Mouse (Mus musculus): ENCODE data around the gene Lman2. TPM values are rescaled to one million over a fixed set of nuclear protein-coding genes. Genes with fewer than 3 reads are reported as not detected.

Lman2 gene
- polyA plus RNA-seq, 1 experiment from 2014 or later: 113 TPM

DNA sequence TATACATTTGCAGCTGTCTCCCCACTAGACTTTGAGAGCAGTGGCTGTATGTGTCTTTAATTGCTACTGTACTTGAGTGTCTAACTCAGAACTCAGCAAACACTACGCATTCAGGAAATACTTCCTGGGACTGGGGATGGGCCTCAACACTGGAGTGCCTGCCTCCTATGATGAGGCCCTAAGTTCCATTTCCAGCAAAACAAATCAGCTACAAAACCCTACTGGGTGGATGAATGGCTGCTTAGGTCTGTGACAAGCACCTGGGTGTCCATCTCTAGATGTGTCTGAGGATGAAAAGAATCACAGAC lies 37.4 kb upstream of the Lman2 start:
- Histone ChIP-seq H3K27ac (ENCODE audit: low read length) (peak overlapping the region; percentile 66), H3K9ac (ENCODE audit: low read length) (no peak overlapping the region), H3K4me1 (ENCODE audit: control insufficient read depth, insufficient read depth, low read length) (0 out of 2 replicates have a peak, but pooled peaks cover 3% of the 10 kb centered on the region), H3K36me3 (ENCODE audit: control insufficient read depth, insufficient read depth, low read length) (no peaks in the 10 kb centered on the region), H3K4me3 (replicated peaks; ENCODE audit: low read length) (no peak overlapping the region), H3K27me3 (ENCODE audit: control insufficient read depth, insufficient read depth, low read length) (no peaks in the 10 kb centered on the region), H3K9me3 (replicated peaks; ENCODE audit: control insufficient read depth, low read length) (no peaks in the 10 kb centered on the region), H3K4me2 (ENCODE audit: low read depth, low read length) (no peak overlapping the region)
- WGBS: 48% methylated on average over 1 of the region's 1 CpGs
- ATAC-seq (ENCODE audit: insufficient read depth, low FRiP score): 0 out of 2 replicates have a peak, but pooled peaks have one; percentile 6

GRCm38 (mm10) chr13:55399300-55400038 lies 36.9 kb upstream of the Lman2 start:
- 0 out of 2 replicates have a peak, but pooled peaks cover 3% of the 10 kb centered on the region for H3K4me1 ChIP-seq (ENCODE audit: control insufficient read depth, insufficient read depth, low read length)
- no peak overlapping the region for H3K4me2 ChIP-seq (ENCODE audit: low read depth, low read length)
- H3K9me3 ChIP-seq (replicated peaks; ENCODE audit: control insufficient read depth, low read length): no peaks in the 10 kb centered on the region
- 53% methylated on average over 5 of the region's 5 CpGs for WGBS
- ATAC-seq (ENCODE audit: insufficient read depth, low FRiP score): peak; percentile 74; the same call in 1 of the 2 replicates
- no peak overlapping the region for H3K4me3 ChIP-seq (replicated peaks; ENCODE audit: low read length)
- H3K27ac ChIP-seq (ENCODE audit: low read length): peak overlapping the region; percentile 80
- H3K27me3 ChIP-seq (ENCODE audit: control insufficient read depth, insufficient read depth, low read length): no peaks in the 10 kb centered on the region
- H3K9ac ChIP-seq (ENCODE audit: low read length): no peak overlapping the region
- no peaks in the 10 kb centered on the region for H3K36me3 ChIP-seq (ENCODE audit: control insufficient read depth, insufficient read depth, low read length)

DNA sequence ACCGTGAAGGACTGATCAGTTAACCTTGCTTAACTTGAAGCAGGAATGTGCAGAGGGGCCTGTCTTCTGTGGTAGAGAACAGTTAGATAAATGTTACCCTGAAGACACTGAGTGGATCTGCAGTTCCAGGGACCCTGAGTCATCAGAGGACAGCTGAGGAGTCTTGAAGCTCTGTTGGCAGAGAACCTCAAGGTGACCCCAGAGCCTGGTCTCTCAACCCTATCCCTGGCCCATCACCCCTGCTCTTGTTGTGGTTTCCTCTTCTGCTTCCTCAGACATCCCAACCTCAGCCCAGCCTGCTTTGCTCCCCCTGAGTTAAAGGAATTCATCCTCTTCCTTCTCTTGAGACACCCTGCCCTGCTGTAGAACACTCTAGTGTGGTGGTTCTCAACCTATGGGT lies 35.5 kb upstream of the Lman2 start, which contains the start of gene Slc34a1:
Gene Slc34a1, plus strand, starts transcription at position 100 of the 400 bp plus-strand sequence.
- H3K9ac ChIP-seq (ENCODE audit: low read length): no peak within 1 kb of the TSS
- H3K4me3 ChIP-seq (replicated peaks; ENCODE audit: low read length): no peak within 1 kb of the TSS
- 73% methylated on average over 1 of the region's 1 CpGs for WGBS
- H3K4me1 ChIP-seq (ENCODE audit: control insufficient read depth, insufficient read depth, low read length): 0 out of 2 replicates have a peak, but pooled peaks cover 3% of the 10 kb centered on the region
- no peak within 1 kb of the TSS for H3K4me2 ChIP-seq (ENCODE audit: low read depth, low read length)
- no peaks in the 10 kb centered on the region for H3K36me3 ChIP-seq (ENCODE audit: control insufficient read depth, insufficient read depth, low read length)
- no peak for ATAC-seq (ENCODE audit: insufficient read depth, low FRiP score)
- no peaks in the 10 kb centered on the region for H3K9me3 ChIP-seq (replicated peaks; ENCODE audit: control insufficient read depth, low read length)
- no peak within 1 kb of the TSS for H3K27ac ChIP-seq (ENCODE audit: low read length)
- no peaks in the 10 kb centered on the region for H3K27me3 ChIP-seq (ENCODE audit: control insufficient read depth, insufficient read depth, low read length)

DNA sequence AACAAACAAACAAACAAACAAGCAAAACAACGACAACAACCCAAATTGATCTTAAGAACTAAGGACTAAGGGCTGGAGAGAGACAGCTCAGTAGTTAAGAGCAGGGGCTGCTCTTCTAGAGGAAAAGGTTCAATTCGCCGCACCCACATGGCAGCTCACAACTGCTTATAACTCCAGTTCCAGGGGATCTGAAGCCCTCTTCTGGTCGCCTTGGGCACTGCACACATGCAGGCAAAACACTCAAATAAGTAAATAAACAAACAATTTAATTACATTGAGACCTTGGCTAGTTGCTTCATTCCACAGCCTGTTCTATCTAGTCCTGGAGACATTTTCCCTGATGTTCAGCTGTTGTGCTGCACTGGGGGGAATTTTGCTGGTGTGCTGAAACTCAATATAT lies 30.4 kb upstream of the Lman2 start:
- Histone ChIP-seq H3K9ac (ENCODE audit: low read length) (no peak overlapping the region), H3K4me2 (ENCODE audit: low read depth, low read length) (no peak overlapping the region), H3K36me3 (ENCODE audit: control insufficient read depth, insufficient read depth, low read length) (no peaks in the 10 kb centered on the region), H3K27me3 (ENCODE audit: control insufficient read depth, insufficient read depth, low read length) (no peaks in the 10 kb centered on the region), H3K4me1 (ENCODE audit: control insufficient read depth, insufficient read depth, low read length) (no peaks in the 10 kb centered on the region), H3K4me3 (replicated peaks; ENCODE audit: low read length) (no peak overlapping the region), H3K9me3 (replicated peaks; ENCODE audit: control insufficient read depth, low read length) (no peaks in the 10 kb centered on the region), H3K27ac (ENCODE audit: low read length) (no peak overlapping the region)
- WGBS: 68% methylated on average over 4 of the region's 4 CpGs
- no peak for ATAC-seq (ENCODE audit: insufficient read depth, low FRiP score)

- WGBS: 67% methylated on average over 1 of the region's 1 CpGs
- ATAC-seq (ENCODE audit: insufficient read depth, low FRiP score): no peak
- Histone ChIP-seq H3K36me3 (ENCODE audit: control insufficient read depth, insufficient read depth, low read length) (no peaks in the 10 kb centered on the region), H3K4me2 (ENCODE audit: low read depth, low read length) (no peak overlapping the region), H3K9me3 (replicated peaks; ENCODE audit: control insufficient read depth, low read length) (no peaks in the 10 kb centered on the region), H3K4me3 (replicated peaks; ENCODE audit: low read length) (no peak overlapping the region), H3K27ac (ENCODE audit: low read length) (no peak overlapping the region), H3K27me3 (ENCODE audit: control insufficient read depth, insufficient read depth, low read length) (no peaks in the 10 kb centered on the region), H3K9ac (ENCODE audit: low read length) (no peak overlapping the region), H3K4me1 (ENCODE audit: control insufficient read depth, insufficient read depth, low read length) (no peaks in the 10 kb centered on the region)
Measured at GRCm38 (mm10) chr13:55391626-55392029, 29.0 kb upstream of the Lman2 start.

DNA sequence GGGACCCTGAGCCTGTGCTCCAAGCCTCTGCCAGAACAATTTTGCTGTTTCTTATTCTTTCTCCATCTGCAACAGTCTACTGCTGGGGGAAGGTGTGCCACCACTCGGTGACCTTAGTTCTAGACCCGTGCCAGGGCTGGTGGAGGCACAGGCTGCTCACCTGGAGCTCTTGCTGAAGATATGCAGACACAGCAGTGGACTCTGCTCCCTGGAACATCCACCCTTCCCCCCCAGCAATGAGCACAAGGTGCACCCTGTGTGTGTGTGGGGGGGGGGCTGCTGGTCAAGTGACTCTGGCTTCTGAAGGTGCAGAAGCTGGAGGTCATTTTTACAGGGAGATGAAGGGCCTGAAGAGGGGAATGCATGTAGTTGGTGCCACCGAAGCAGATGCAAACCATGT lies 28.1 kb upstream of the Lman2 start:
- H3K4me2 ChIP-seq (ENCODE audit: low read depth, low read length): no peak overlapping the region
- no peaks in the 10 kb centered on the region for H3K36me3 ChIP-seq (ENCODE audit: control insufficient read depth, insufficient read depth, low read length)
- no peak overlapping the region for H3K9ac ChIP-seq (ENCODE audit: low read length)
- no peaks in the 10 kb centered on the region for H3K4me1 ChIP-seq (ENCODE audit: control insufficient read depth, insufficient read depth, low read length)
- no peaks in the 10 kb centered on the region for H3K9me3 ChIP-seq (replicated peaks; ENCODE audit: control insufficient read depth, low read length)
- no peak overlapping the region for H3K27ac ChIP-seq (ENCODE audit: low read length)
- WGBS: 71% methylated on average over 3 of the region's 3 CpGs
- H3K27me3 ChIP-seq (ENCODE audit: control insufficient read depth, insufficient read depth, low read length): no peaks in the 10 kb centered on the region
- ATAC-seq (ENCODE audit: insufficient read depth, low FRiP score): no peak
- no peak overlapping the region for H3K4me3 ChIP-seq (replicated peaks; ENCODE audit: low read length)

DNA sequence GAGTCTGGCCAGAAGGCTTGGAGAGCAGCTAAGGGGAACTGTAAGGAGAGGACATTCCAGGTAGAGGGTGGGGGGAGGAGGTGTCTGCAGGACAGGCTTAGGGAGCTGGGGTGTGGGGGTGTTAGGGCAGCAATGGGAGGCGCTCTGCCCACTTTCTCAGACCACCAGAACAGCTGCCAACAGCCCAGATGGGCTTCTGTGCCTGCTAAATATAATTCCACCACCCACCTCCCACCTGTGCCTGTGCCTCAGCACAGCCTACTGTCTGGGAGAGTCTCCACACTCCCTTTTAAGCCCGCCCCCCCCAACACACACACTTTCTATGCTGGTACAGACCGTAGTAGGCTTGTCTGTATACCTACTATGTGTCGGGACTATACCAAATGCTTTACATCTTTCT lies 19.2 kb upstream of the Lman2 start:
- no peak for ATAC-seq (ENCODE audit: insufficient read depth, low FRiP score)
- H3K9me3 ChIP-seq (replicated peaks; ENCODE audit: control insufficient read depth, low read length): no peaks in the 10 kb centered on the region
- no peaks in the 10 kb centered on the region for H3K4me1 ChIP-seq (ENCODE audit: control insufficient read depth, insufficient read depth, low read length)
- no peak overlapping the region for H3K4me2 ChIP-seq (ENCODE audit: low read depth, low read length)
- H3K36me3 ChIP-seq (ENCODE audit: control insufficient read depth, insufficient read depth, low read length): no peaks in the 10 kb centered on the region
- H3K27ac ChIP-seq (ENCODE audit: low read length): no peak overlapping the region
- peaks cover 16% of the 10 kb centered on the region for H3K27me3 ChIP-seq (ENCODE audit: control insufficient read depth, insufficient read depth, low read length)
- H3K4me3 ChIP-seq (replicated peaks; ENCODE audit: low read length): no peak overlapping the region
- 75% methylated on average over 4 of the region's 4 CpGs for WGBS
- H3K9ac ChIP-seq (ENCODE audit: low read length): no peak overlapping the region

DNA sequence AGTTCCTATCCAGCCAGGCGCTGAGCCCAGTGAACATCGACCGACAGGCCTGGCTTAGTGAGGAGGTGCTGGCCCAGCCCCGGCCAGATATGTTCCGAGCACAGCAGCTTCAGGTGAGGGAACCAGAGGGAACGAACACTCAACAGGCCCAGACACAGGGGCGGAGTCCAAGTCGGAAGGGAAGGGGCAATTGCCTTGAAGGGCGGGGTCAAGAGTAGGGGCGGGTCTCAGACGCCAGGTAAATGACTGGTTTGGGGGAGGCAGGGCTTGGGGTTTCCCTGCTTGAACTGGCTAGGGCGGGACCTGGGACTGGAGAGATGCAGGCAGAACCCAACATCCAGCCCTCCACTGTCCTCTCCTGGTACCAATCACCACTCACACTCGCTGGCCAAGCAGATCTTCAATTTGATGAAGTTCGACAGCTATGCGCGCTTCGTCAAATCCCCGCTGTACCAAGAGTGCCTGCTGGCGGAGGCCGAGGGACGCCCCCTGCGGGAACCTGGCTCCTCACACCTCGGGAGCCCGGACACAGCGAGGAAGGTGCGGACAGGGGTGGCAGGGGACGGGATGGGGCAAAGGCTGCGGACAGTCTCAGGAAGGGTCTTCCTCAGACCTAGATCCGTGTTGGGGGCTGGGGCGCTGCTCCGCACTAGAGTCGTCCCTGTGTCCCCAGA lies 16.5 kb upstream of the Lman2 start:
- peaks cover 16% of the 10 kb centered on the region for H3K27me3 ChIP-seq (ENCODE audit: control insufficient read depth, insufficient read depth, low read length)

DNA sequence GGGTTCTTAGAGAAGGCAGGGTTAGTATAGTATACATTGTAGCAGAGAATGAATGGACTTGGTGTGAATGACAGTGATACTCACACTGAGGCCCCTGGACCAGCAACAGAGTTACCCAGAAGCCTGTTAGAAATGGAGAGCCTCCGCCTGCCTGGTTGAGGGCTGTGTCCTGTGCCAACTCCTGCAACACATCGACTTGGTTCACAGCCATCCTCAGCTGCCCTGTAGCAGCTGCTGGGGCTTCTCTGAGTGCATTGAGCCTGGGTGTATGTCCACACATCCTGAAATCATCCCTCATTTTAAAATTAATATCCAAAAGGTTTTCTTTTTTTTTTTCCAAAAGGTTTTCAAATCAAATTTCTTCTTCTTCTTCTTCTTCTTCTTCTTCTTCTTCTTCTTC lies 13.3 kb upstream of the Lman2 start:
- Histone ChIP-seq H3K9ac (ENCODE audit: low read length) (no peak overlapping the region), H3K4me1 (ENCODE audit: control insufficient read depth, insufficient read depth, low read length) (no peaks in the 10 kb centered on the region), H3K27me3 (ENCODE audit: control insufficient read depth, insufficient read depth, low read length) (peaks cover 16% of the 10 kb centered on the region), H3K4me2 (ENCODE audit: low read depth, low read length) (no peak overlapping the region), H3K4me3 (replicated peaks; ENCODE audit: low read length) (no peak overlapping the region), H3K9me3 (replicated peaks; ENCODE audit: control insufficient read depth, low read length) (no peaks in the 10 kb centered on the region), H3K27ac (ENCODE audit: low read length) (no peak overlapping the region), H3K36me3 (ENCODE audit: control insufficient read depth, insufficient read depth, low read length) (no peaks in the 10 kb centered on the region)
- ATAC-seq (ENCODE audit: insufficient read depth, low FRiP score): no peak
- WGBS: 70% methylated on average over 2 of the region's 2 CpGs

More for the DNA sequence above, 16.5 kb upstream of the Lman2 start:
- peak; percentile 43; the same call in 1 of the 2 replicates for ATAC-seq (ENCODE audit: insufficient read depth, low FRiP score)
- WGBS: 14% methylated on average over 32 of the region's 32 CpGs
- H3K36me3 ChIP-seq (ENCODE audit: control insufficient read depth, insufficient read depth, low read length): no peaks in the 10 kb centered on the region
- 0 out of 2 replicates have a peak overlapping the region, but pooled peaks have one; percentile 4 for H3K4me3 ChIP-seq (replicated peaks; ENCODE audit: low read length)
- no peaks in the 10 kb centered on the region for H3K4me1 ChIP-seq (ENCODE audit: control insufficient read depth, insufficient read depth, low read length)
- no peaks in the 10 kb centered on the region for H3K9me3 ChIP-seq (replicated peaks; ENCODE audit: control insufficient read depth, low read length)
- no peak overlapping the region for H3K27ac ChIP-seq (ENCODE audit: low read length)
- H3K4me2 ChIP-seq (ENCODE audit: low read depth, low read length): peak overlapping the region; percentile 26
- no peak overlapping the region for H3K9ac ChIP-seq (ENCODE audit: low read length)
